Mouse (Mus musculus): ENCODE measurements around the gene Fgfr2.

DNA sequence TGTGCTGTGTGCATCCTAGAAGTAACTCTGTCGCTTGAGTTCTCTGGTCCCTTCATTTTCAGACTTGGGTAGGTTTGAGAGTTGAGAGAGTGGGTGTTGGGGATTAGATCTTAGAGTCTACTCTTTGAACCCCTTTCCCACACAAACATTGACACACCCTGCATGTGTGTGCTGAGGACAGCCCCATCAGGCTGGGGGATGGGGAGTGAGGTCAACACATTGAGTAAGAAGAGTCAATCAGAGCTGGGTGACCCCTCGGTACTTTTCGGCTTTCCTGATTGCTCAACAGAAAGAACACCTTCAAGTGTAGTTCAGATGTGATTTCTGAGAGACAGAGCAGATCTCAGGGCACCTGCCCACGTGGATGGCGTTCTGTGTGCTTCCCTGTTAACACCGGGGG is 2406.2 kb downstream of the Fgfr2 start:
- no peak for TF ChIP-seq CTCF (IDR thresholded peaks at IDR 0.05; ENCODE audit: control insufficient read depth, insufficient read depth, insufficient replicate concordance, low read depth, low read length)
- TF ChIP-seq POLR2A (IDR thresholded peaks at IDR 0.05; ENCODE audit: control insufficient read depth, low read depth, low read length): no peak
